Mouse (Mus musculus): ENCODE data around the gene Mknk1.

GRCm38 (mm10) chr4:115839956-115840355, 958 bp downstream of the Mknk1 start:
- TF ChIP-seq CTCF (conservative IDR thresholded peaks at IDR 0.05; ENCODE audit: low read length): no peak
- no peak for TF ChIP-seq NANOG (IDR thresholded peaks at IDR 0.05; ENCODE audit: borderline replicate concordance, low read length)
